Mouse (Mus musculus): Measurements from ENCODE around the gene Rhov.

- TF ChIP-seq CTCF (IDR thresholded peaks at IDR 0.05; ENCODE audit: low read depth, low read length) (no peak), POLR2A (IDR thresholded peaks at IDR 0.05; ENCODE audit: borderline replicate concordance, low read depth, low read length) (no peak)
Observed at GRCm38 (mm10) chr2:119294411-119294810, 23.3 kb upstream of the Rhov start.
